Mouse (Mus musculus) natural killer cell, adult 2 months (primary cell): ENCODE measurements around the gene C1ql4.
A peak's percentile ranks its signal among the peaks of the same experiment; 100 is the strongest.
"Not testable (repeated sequence)": the region's sequence is repeated elsewhere in the genome, so short reads cannot be mapped to it uniquely, and the experiment has no call there.

Source experiments
- DNase-seq, 2 experiments: peaks; one replicate each; pipeline ENCODE4 v3.0.0; 2022; ENCODE audit warnings: low spot score in 2 of 2

C1ql4 gene

GRCm38 (mm10) chr15:99074600-99075333, 12.8 kb downstream of the C1ql4 start:
- peak; percentile 96 for DNase-seq

- DNase-seq: no peak
Measured at GRCm38 (mm10) chr15:99074019-99074599, 13.5 kb downstream of the C1ql4 start, which contains the start of gene Troap. Troap (plus strand) TSS chr15:99074575.

- DNase-seq: no peak
Measured at GRCm38 (mm10) chr15:99071988-99072387, 15.6 kb downstream of the C1ql4 start.

- DNase-seq: no peak
Measured at GRCm38 (mm10) chr15:99065557-99066165, 22.0 kb downstream of the C1ql4 start.

- peak; percentile 25 to 51 for DNase-seq
Measured at GRCm38 (mm10) chr15:99056332-99056731, 31.3 kb downstream of the C1ql4 start.

GRCm38 (mm10) chr15:99055511-99055961, 32.1 kb downstream of the C1ql4 start:
- no peak for DNase-seq

- no peak for DNase-seq
Measured at GRCm38 (mm10) chr15:99055040-99055439, 32.6 kb downstream of the C1ql4 start, which contains the start of gene Prph. Prph (plus strand) TSS chr15:99055174.

GRCm38 (mm10) chr15:99053373-99053772, 34.2 kb downstream of the C1ql4 start:
- no peak for DNase-seq

GRCm38 (mm10) chr15:99049473-99050253, 38.0 kb downstream of the C1ql4 start:
- peak; percentile 42 to 50 for DNase-seq

GRCm38 (mm10) chr15:99045734-99046133, 41.9 kb downstream of the C1ql4 start:
- not testable (repeated sequence) for DNase-seq

- DNase-seq: no peak
Measured at GRCm38 (mm10) chr15:99044854-99045253, 42.8 kb downstream of the C1ql4 start.

- no peak for DNase-seq
Measured at GRCm38 (mm10) chr15:99042334-99042733, 45.3 kb downstream of the C1ql4 start.

GRCm38 (mm10) chr15:99040920-99041856, 46.4 kb downstream of the C1ql4 start:
- DNase-seq: no peak

- DNase-seq: no peak
Measured at GRCm38 (mm10) chr15:99039996-99040919, 47.4 kb downstream of the C1ql4 start.

GRCm38 (mm10) chr15:99039306-99039705, 48.3 kb downstream of the C1ql4 start:
- no peak for DNase-seq

- no peak for DNase-seq
Measured at GRCm38 (mm10) chr15:99038797-99039196, 48.8 kb downstream of the C1ql4 start.

- no peak for DNase-seq
Measured at GRCm38 (mm10) chr15:99038025-99038424, 49.6 kb downstream of the C1ql4 start.

GRCm38 (mm10) chr15:99036249-99036905, 51.2 kb downstream of the C1ql4 start:
- no peak for DNase-seq

GRCm38 (mm10) chr15:99035431-99035830, 52.2 kb downstream of the C1ql4 start:
- no peak for DNase-seq
